Mouse (Mus musculus) limb, embryonic 15.5 days (tissue): Measurements from ENCODE around the gene Rpl23. TPM values are rescaled to one million over a fixed set of nuclear protein-coding genes. Genes with fewer than 3 reads are reported as not detected.
"Not testable (repeated sequence)": the region's sequence is repeated elsewhere in the genome, so short reads cannot be mapped to it uniquely, and the experiment has no call there.

Experiments used
- ATAC-seq: fragments of 200-750 bp; cut with Nextera tagmentation; 2 replicates; pipeline ENCODE4 v1.8.0; 2017; ENCODE audit warnings: low read depth, moderate TSS enrichment; ENCODE audit not compliant: insufficient number of reproducible peaks, low FRiP score, low TSS enrichment
- H3K27ac ChIP-seq: fragments of 300-500 bp; sonication (generic); 2 replicates; pipeline ENCODE4 v1.5.1; 2015; ENCODE audit warnings: moderate library complexity, mild to moderate bottlenecking, inconsistent platforms
- H3K27me3 ChIP-seq: fragments of 300-500 bp; sonication (generic); 2 replicates; pipeline ENCODE4 v1.6.1; 2015; ENCODE audit warnings: inconsistent platforms
- H3K36me3 ChIP-seq: fragments of 300-500 bp; sonication (generic); 2 replicates; pipeline ENCODE4 v1.6.1; 2015; ENCODE audit warnings: inconsistent platforms
- H3K4me1 ChIP-seq: fragments of 300-500 bp; sonication (generic); 2 replicates; pipeline ENCODE4 v1.6.1; 2015; ENCODE audit warnings: inconsistent platforms
- H3K4me2 ChIP-seq: fragments of 300-500 bp; sonication (generic); 2 replicates; pipeline ENCODE4 v1.6.1; 2015; ENCODE audit warnings: mild to moderate bottlenecking, inconsistent platforms
- H3K4me3 ChIP-seq: fragments of 300-500 bp; sonication (generic); 2 replicates; pipeline ENCODE4 v1.5.1; 2015; ENCODE audit warnings: mild to moderate bottlenecking, inconsistent platforms
- H3K9ac ChIP-seq: fragments of 300-500 bp; sonication (generic); 2 replicates; pipeline ENCODE4 v1.6.1; 2015; ENCODE audit warnings: inconsistent platforms
- H3K9me3 ChIP-seq: fragments of 300-500 bp; sonication (generic); 2 replicates; pipeline ENCODE4 v1.6.1; 2016; ENCODE audit warnings: inconsistent platforms
- WGBS: fragments of 180-500 bp; shearing (Covaris S2); methylation state at CpG from one replicate; pipeline ENCODE4 v1.1.7; 2015; 5-methylcytosine and 5-hydroxymethylcytosine counted together
- polyA plus RNA-seq: library from polyadenylated mRNA; unstranded; fragments of >200 nt; fragmentation: Nextera tagmentation; extraction: Ambion mirVana; gene quantifications from 2 replicates; pipeline ENCODE4 v1.2.1, GENCODE M21; 2015

Gene Rpl23
- polyA plus RNA-seq, 1 experiment from 2014 or later, result 586 TPM

DNA sequence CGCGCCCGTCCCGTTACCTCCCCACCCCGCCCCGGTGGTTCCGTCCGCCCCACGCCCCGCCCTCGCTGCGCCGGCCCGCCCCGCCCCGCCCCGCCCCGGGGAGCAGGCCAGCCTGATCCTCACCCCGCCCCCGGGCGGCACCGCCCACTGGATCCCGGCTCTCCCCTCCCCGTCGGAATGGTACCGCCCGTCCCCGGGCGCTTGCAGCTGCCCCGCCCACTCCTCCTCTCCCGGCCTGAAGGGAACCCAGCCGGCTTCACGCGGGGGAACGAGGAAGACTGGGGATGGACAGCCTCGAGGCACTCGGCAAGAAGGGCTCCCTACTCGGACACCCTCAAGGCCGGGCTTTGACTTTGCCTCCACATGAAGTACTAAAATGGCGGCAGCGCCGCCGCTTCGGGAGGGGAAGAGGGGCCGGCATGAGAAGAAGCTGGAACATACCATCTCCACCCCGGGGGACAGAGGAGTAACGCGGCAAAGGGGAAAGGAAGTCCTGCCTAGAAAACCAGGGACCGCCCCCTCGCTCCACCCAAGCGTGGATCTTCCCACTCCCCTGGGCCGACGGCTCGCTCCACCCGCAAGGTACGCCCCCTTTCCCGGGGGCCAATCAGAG is 37.4 kb downstream of the Rpl23 start:
- peak; percentile 95 for ATAC-seq
- Histone ChIP-seq H3K9me3 (no peaks in the 10 kb centered on the region), H3K27me3 (no peaks in the 10 kb centered on the region), H3K4me3 (peak overlapping the region; percentile 80), H3K36me3 (peaks cover 37% of the 10 kb centered on the region), H3K4me2 (peak overlapping the region; percentile 62), H3K9ac (peak overlapping the region; percentile 80), H3K27ac (peak overlapping the region; percentile 96), H3K4me1 (peaks cover 28% of the 10 kb centered on the region)
- under 1% methylated on average over 55 of the region's 57 CpGs for WGBS

DNA sequence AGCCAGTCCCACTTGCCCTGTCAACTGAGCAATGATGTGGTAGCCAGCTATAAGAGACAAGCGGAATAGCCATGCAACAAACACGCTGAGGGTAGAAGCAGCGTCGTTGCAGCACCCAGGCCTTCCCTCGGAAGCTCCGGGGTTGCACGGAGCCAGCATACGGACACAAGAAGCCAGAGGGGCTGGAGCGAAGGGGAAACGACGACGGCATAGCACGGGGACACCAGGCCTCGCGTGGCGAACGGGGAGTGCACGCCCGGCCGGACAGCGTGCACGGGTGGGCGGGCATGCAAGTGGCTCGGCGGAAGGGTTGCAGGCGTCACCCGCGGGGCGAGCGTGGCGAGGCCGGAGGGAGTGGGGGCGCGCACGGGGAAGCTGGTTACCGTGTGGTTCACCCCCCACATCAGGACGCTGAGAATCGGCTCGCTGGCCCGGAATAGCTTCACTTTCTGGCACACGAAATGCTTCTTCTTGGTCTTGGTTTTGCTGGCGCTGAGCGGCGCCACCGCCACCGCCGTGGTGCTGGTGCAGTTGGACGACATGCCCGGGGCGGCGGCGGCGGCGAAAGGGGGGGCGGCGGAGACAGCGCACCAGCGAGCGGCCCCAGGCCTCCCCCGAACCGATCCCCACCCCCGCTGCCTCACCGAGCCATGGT is 38.0 kb downstream of the Rpl23 start, which contains the start of gene Pip4k2b:
Gene Pip4k2b (minus strand): TSS at position 642 of the 655 bp plus-strand sequence.
- WGBS, result under 1% methylated on average over 60 of the region's 63 CpGs
- peak within 1 kb of the TSS; percentile 80 for H3K4me3 ChIP-seq
- peak within 1 kb of the TSS; percentile 80 for H3K9ac ChIP-seq
- peak within 1 kb of the TSS; percentile 62 for H3K4me2 ChIP-seq
- no peaks in the 10 kb centered on the region for H3K9me3 ChIP-seq
- no peaks in the 10 kb centered on the region for H3K27me3 ChIP-seq
- peak within 1 kb of the TSS; percentile 96 for H3K27ac ChIP-seq
- peaks cover 28% of the 10 kb centered on the region for H3K4me1 ChIP-seq
- H3K36me3 ChIP-seq, result peaks cover 31% of the 10 kb centered on the region
- peak; percentile 27; the same call in 1 of the 2 replicates for ATAC-seq

- Histone ChIP-seq H3K4me1 (peaks cover 28% of the 10 kb centered on the region), H3K9ac (peak overlapping the region; percentile 80), H3K36me3 (peaks cover 26% of the 10 kb centered on the region), H3K9me3 (no peaks in the 10 kb centered on the region), H3K4me2 (peak overlapping the region; percentile 62), H3K27ac (peak overlapping the region; percentile 86; the same call in 1 of the 2 replicates), H3K27me3 (no peaks in the 10 kb centered on the region), H3K4me3 (peak overlapping the region; percentile 80)
- 31% methylated on average over 9 of the region's 9 CpGs for WGBS
- ATAC-seq, result no peak
Observed at GRCm38 (mm10) chr11:97743423-97743822, 38.8 kb downstream of the Rpl23 start.

- no peak for ATAC-seq
- Histone ChIP-seq H3K4me2 (peak overlapping the region; percentile 62), H3K9ac (no peak overlapping the region), H3K27me3 (no peaks in the 10 kb centered on the region), H3K9me3 (no peaks in the 10 kb centered on the region), H3K4me3 (peak overlapping the region; percentile 80; the same call in 1 of the 2 replicates), H3K27ac (no peak overlapping the region), H3K4me1 (peaks cover 33% of the 10 kb centered on the region), H3K36me3 (peaks cover 18% of the 10 kb centered on the region)
- WGBS, result 86% methylated on average over 9 of the region's 9 CpGs
Observed at GRCm38 (mm10) chr11:97742591-97742990, 39.6 kb downstream of the Rpl23 start.

- H3K27me3 ChIP-seq, result no peaks in the 10 kb centered on the region
- H3K27ac ChIP-seq, result no peak overlapping the region
- no peak overlapping the region for H3K9ac ChIP-seq
- peaks cover 35% of the 10 kb centered on the region for H3K4me1 ChIP-seq
- ATAC-seq, result no peak
- H3K4me2 ChIP-seq, result 0 out of 2 replicates have a peak overlapping the region, but pooled peaks have one; percentile 62
- WGBS, result 89% methylated on average over 5 of the region's 5 CpGs
- H3K4me3 ChIP-seq, result no peak overlapping the region
- peaks cover 14% of the 10 kb centered on the region for H3K36me3 ChIP-seq
- no peaks in the 10 kb centered on the region for H3K9me3 ChIP-seq
Observed at GRCm38 (mm10) chr11:97742157-97742556, 40.1 kb downstream of the Rpl23 start.

GRCm38 (mm10) chr11:97740190-97740589 is 42.0 kb downstream of the Rpl23 start:
- Histone ChIP-seq H3K4me2 (no peak overlapping the region), H3K4me1 (peaks cover 35% of the 10 kb centered on the region), H3K9me3 (no peaks in the 10 kb centered on the region), H3K36me3 (no peaks in the 10 kb centered on the region), H3K27ac (no peak overlapping the region; the same call in 1 of the 2 replicates), H3K27me3 (no peaks in the 10 kb centered on the region), H3K9ac (no peak overlapping the region), H3K4me3 (no peak overlapping the region)
- ATAC-seq, result no peak
- 47% methylated on average over 7 of the region's 7 CpGs for WGBS

- no peaks in the 10 kb centered on the region for H3K27me3 ChIP-seq
- no peak overlapping the region for H3K9ac ChIP-seq
- no peak for ATAC-seq
- no peaks in the 10 kb centered on the region for H3K36me3 ChIP-seq
- H3K9me3 ChIP-seq, result no peaks in the 10 kb centered on the region
- H3K4me3 ChIP-seq, result no peak overlapping the region
- WGBS, result 93% methylated on average over 3 of the region's 3 CpGs
- no peak overlapping the region for H3K27ac ChIP-seq
- H3K4me2 ChIP-seq, result no peak overlapping the region
- peaks cover 35% of the 10 kb centered on the region for H3K4me1 ChIP-seq
Observed at GRCm38 (mm10) chr11:97739155-97739554, 43.1 kb downstream of the Rpl23 start.

DNA sequence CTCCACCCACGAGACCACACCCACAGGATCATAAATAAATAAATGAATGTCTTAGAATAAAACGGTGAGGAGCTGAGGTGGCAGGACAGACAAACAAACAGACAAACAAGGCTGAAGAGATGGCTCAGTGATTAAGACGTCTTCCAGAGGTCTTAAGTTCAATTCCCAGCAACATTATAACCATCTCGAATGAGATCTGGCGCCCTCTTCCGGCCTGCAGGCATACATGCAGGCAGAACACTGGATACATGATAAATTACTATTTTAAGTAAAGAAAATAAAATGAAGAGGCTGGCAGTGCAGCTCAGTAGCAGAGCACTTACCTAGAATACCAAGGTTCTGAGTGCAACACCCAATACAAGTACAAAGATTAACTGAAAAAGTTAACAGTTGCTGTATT is 43.5 kb downstream of the Rpl23 start:
- Histone ChIP-seq H3K9me3 (no peaks in the 10 kb centered on the region), H3K36me3 (no peaks in the 10 kb centered on the region), H3K27me3 (no peaks in the 10 kb centered on the region), H3K4me2 (no peak overlapping the region), H3K9ac (no peak overlapping the region), H3K4me1 (peaks cover 35% of the 10 kb centered on the region), H3K4me3 (no peak overlapping the region), H3K27ac (no peak overlapping the region)
- no peak for ATAC-seq
- 61% methylated on average over 6 of the region's 6 CpGs for WGBS

GRCm38 (mm10) chr11:97737600-97737999 is 44.6 kb downstream of the Rpl23 start:
- H3K4me2 ChIP-seq, result no peak overlapping the region
- peaks cover 5% of the 10 kb centered on the region; the same call in 1 of the 2 replicates for H3K36me3 ChIP-seq
- 67% methylated on average over 4 of the region's 4 CpGs for WGBS
- no peak overlapping the region for H3K9ac ChIP-seq
- no peaks in the 10 kb centered on the region for H3K9me3 ChIP-seq
- no peaks in the 10 kb centered on the region for H3K27me3 ChIP-seq
- no peak for ATAC-seq
- H3K27ac ChIP-seq, result peak overlapping the region; percentile 47; the same call in 1 of the 2 replicates
- no peak overlapping the region for H3K4me3 ChIP-seq
- peaks cover 27% of the 10 kb centered on the region for H3K4me1 ChIP-seq

DNA sequence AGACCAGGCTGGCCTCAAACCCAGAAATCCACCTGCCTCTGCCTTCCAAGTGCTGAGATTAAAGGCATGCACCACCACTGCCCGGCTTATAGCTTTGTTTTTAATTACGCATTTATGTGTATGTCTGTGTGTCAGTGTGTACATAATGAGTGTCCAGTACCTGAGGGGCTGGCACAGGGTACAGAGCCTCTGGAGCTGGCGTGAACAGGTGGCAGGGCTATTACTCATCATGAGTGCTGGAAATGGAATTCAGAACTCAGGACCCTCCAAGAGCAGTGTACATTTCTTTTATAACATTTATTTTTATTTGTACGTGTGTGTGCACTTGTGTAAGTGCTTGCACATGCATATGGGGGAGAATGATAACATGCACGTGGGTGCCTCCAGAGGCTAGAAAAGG is 45.6 kb downstream of the Rpl23 start:
- H3K9ac ChIP-seq, result no peak overlapping the region
- no peaks in the 10 kb centered on the region for H3K27me3 ChIP-seq
- ATAC-seq, result no peak
- no peaks in the 10 kb centered on the region for H3K9me3 ChIP-seq
- no peak overlapping the region for H3K27ac ChIP-seq
- H3K4me3 ChIP-seq, result no peak overlapping the region
- peaks cover 14% of the 10 kb centered on the region for H3K36me3 ChIP-seq
- H3K4me2 ChIP-seq, result no peak overlapping the region
- peaks cover 20% of the 10 kb centered on the region for H3K4me1 ChIP-seq
- 82% methylated on average over 5 of the region's 5 CpGs for WGBS

- not testable (repeated sequence) for H3K27me3 ChIP-seq, H3K4me3 ChIP-seq, H3K27ac ChIP-seq, H3K9ac ChIP-seq, H3K4me2 ChIP-seq, H3K9me3 ChIP-seq, ATAC-seq
- WGBS, result 81% methylated on average over 5 of the region's 5 CpGs
- peaks cover 12% of the 10 kb centered on the region; the same call in 1 of the 2 replicates for H3K4me1 ChIP-seq
- H3K36me3 ChIP-seq, result peaks cover 28% of the 10 kb centered on the region
Observed at GRCm38 (mm10) chr11:97734810-97735209, 47.4 kb downstream of the Rpl23 start.

DNA sequence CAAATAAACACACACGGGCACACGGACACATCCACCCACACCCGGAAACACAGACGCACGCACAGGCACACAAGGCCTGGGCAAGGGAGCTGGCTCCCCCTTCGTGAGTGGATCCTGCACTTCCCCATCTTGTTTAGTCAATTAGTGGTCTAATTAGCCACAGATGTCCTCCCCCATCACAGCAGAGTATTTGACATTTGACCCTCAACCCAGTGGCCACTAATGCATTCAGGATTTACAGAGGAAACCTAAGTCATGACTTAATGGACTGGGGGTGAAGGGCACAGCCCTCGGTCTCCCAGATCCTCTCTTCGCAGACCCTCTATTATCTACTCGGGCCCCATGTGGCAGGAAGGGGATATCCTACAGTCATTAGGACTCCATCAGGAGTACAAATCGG is 48.5 kb downstream of the Rpl23 start:
- H3K4me2 ChIP-seq, result no peak overlapping the region
- H3K27me3 ChIP-seq, result no peaks in the 10 kb centered on the region
- no peak for ATAC-seq
- H3K4me3 ChIP-seq, result no peak overlapping the region
- no peak overlapping the region for H3K9ac ChIP-seq
- H3K36me3 ChIP-seq, result peaks cover 39% of the 10 kb centered on the region
- no peaks in the 10 kb centered on the region for H3K9me3 ChIP-seq
- 27% methylated on average over 10 of the region's 10 CpGs for WGBS
- H3K4me1 ChIP-seq, result peaks cover 12% of the 10 kb centered on the region; the same call in 1 of the 2 replicates
- H3K27ac ChIP-seq, result 0 out of 2 replicates have a peak overlapping the region, but pooled peaks have one; percentile 22
